Mouse (Mus musculus): ENCODE results near the gene Mgat5. TPM values are rescaled to one million over a fixed set of nuclear protein-coding genes. Genes with fewer than 3 reads are reported as not detected.

Gene Mgat5
- polyA plus RNA-seq, 1 experiment = 13.1 TPM

- Histone ChIP-seq H3K4me3 (ENCODE audit: insufficient read depth, low read depth, low read length) (no peak overlapping the region), H3K36me3 (ENCODE audit: control insufficient read depth, insufficient read depth, low read length) (no peaks in the 10 kb centered on the region), H3K27me3 (replicated peaks; ENCODE audit: control insufficient read depth, insufficient read depth, low read length) (no peaks in the 10 kb centered on the region), H3K4me1 (ENCODE audit: control insufficient read depth, insufficient read depth, low read length) (no peaks in the 10 kb centered on the region), H3K27ac (ENCODE audit: insufficient read depth, low read depth, low read length) (no peak overlapping the region)
- DNase-seq = no peak
- 96% methylated on average over 5 of the region's 5 CpGs for WGBS
- TF ChIP-seq POLR2A (IDR thresholded peaks at IDR 0.05; ENCODE audit: low read depth, low read length) = no peak
- no peak for TF ChIP-seq CTCF (conservative IDR thresholded peaks at IDR 0.05; ENCODE audit: insufficient read depth, insufficient read length, low read depth, low read length)
Measured at GRCm38 (mm10) chr1:127365706-127366105, 160.9 kb downstream of the Mgat5 start.

GRCm38 (mm10) chr1:127366111-127366510 lies 161.3 kb downstream of the Mgat5 start:
- 72% methylated on average over 10 of the region's 10 CpGs for WGBS
- Histone ChIP-seq H3K36me3 (ENCODE audit: control insufficient read depth, insufficient read depth, low read length) (no peaks in the 10 kb centered on the region), H3K4me3 (ENCODE audit: insufficient read depth, low read depth, low read length) (no peak overlapping the region), H3K27ac (ENCODE audit: insufficient read depth, low read depth, low read length) (no peak overlapping the region), H3K27me3 (replicated peaks; ENCODE audit: control insufficient read depth, insufficient read depth, low read length) (no peaks in the 10 kb centered on the region), H3K4me1 (ENCODE audit: control insufficient read depth, insufficient read depth, low read length) (no peaks in the 10 kb centered on the region)
- peak; percentile 15 for DNase-seq
- TF ChIP-seq CTCF (conservative IDR thresholded peaks at IDR 0.05; ENCODE audit: insufficient read depth, insufficient read length, low read depth, low read length) = no peak

GRCm38 (mm10) chr1:127368513-127368912 lies 163.7 kb downstream of the Mgat5 start:
- Histone ChIP-seq H3K27ac (ENCODE audit: insufficient read depth, low read depth, low read length) (no peak overlapping the region), H3K4me1 (ENCODE audit: control insufficient read depth, insufficient read depth, low read length) (no peaks in the 10 kb centered on the region), H3K4me3 (ENCODE audit: insufficient read depth, low read depth, low read length) (no peak overlapping the region), H3K27me3 (replicated peaks; ENCODE audit: control insufficient read depth, insufficient read depth, low read length) (no peaks in the 10 kb centered on the region), H3K36me3 (ENCODE audit: control insufficient read depth, insufficient read depth, low read length) (no peaks in the 10 kb centered on the region)
- TF ChIP-seq POLR2A (IDR thresholded peaks at IDR 0.05; ENCODE audit: low read depth, low read length) = no peak
- TF ChIP-seq CTCF (conservative IDR thresholded peaks at IDR 0.05; ENCODE audit: insufficient read depth, insufficient read length, low read depth, low read length) = no peak
- no peak for DNase-seq
- 85% methylated on average over 8 of the region's 8 CpGs for WGBS

- TF ChIP-seq CTCF (conservative IDR thresholded peaks at IDR 0.05; ENCODE audit: insufficient read depth, insufficient read length, low read depth, low read length) = no peak
- DNase-seq = no peak
- H3K36me3 ChIP-seq (ENCODE audit: control insufficient read depth, insufficient read depth, low read length) = no peaks in the 10 kb centered on the region
- no peak overlapping the region for H3K4me3 ChIP-seq (ENCODE audit: insufficient read depth, low read depth, low read length)
- H3K4me1 ChIP-seq (ENCODE audit: control insufficient read depth, insufficient read depth, low read length) = no peaks in the 10 kb centered on the region
- no peaks in the 10 kb centered on the region for H3K27me3 ChIP-seq (replicated peaks; ENCODE audit: control insufficient read depth, insufficient read depth, low read length)
- no peak overlapping the region for H3K27ac ChIP-seq (ENCODE audit: insufficient read depth, low read depth, low read length)
- WGBS = 97% methylated on average over 5 of the region's 5 CpGs
Measured at GRCm38 (mm10) chr1:127369538-127369937, 164.7 kb downstream of the Mgat5 start.

GRCm38 (mm10) chr1:127372096-127372495 lies 167.3 kb downstream of the Mgat5 start:
- DNase-seq = no peak
- H3K4me1 ChIP-seq (ENCODE audit: control insufficient read depth, insufficient read depth, low read length) = no peaks in the 10 kb centered on the region
- no peak for TF ChIP-seq POLR2A (IDR thresholded peaks at IDR 0.05; ENCODE audit: low read depth, low read length)
- no peak for TF ChIP-seq CTCF (conservative IDR thresholded peaks at IDR 0.05; ENCODE audit: insufficient read depth, insufficient read length, low read depth, low read length)
- WGBS = 85% methylated on average over 4 of the region's 4 CpGs
- H3K36me3 ChIP-seq (ENCODE audit: control insufficient read depth, insufficient read depth, low read length) = no peaks in the 10 kb centered on the region
- H3K4me3 ChIP-seq (ENCODE audit: insufficient read depth, low read depth, low read length) = no peak overlapping the region
- H3K27me3 ChIP-seq (replicated peaks; ENCODE audit: control insufficient read depth, insufficient read depth, low read length) = no peaks in the 10 kb centered on the region
- H3K27ac ChIP-seq (ENCODE audit: insufficient read depth, low read depth, low read length) = no peak overlapping the region

- no peak for DNase-seq
- 66% methylated on average over 5 of the region's 5 CpGs for WGBS
- H3K27ac ChIP-seq (ENCODE audit: insufficient read depth, low read depth, low read length) = no peak overlapping the region
- H3K27me3 ChIP-seq (replicated peaks; ENCODE audit: control insufficient read depth, insufficient read depth, low read length) = no peaks in the 10 kb centered on the region
- no peak for TF ChIP-seq CTCF (conservative IDR thresholded peaks at IDR 0.05; ENCODE audit: insufficient read depth, insufficient read length, low read depth, low read length)
- TF ChIP-seq POLR2A (IDR thresholded peaks at IDR 0.05; ENCODE audit: low read depth, low read length) = no peak
- no peak overlapping the region for H3K4me3 ChIP-seq (ENCODE audit: insufficient read depth, low read depth, low read length)
- no peaks in the 10 kb centered on the region for H3K36me3 ChIP-seq (ENCODE audit: control insufficient read depth, insufficient read depth, low read length)
- no peaks in the 10 kb centered on the region for H3K4me1 ChIP-seq (ENCODE audit: control insufficient read depth, insufficient read depth, low read length)
Measured at GRCm38 (mm10) chr1:127373559-127373958, 168.7 kb downstream of the Mgat5 start.

- no peak for DNase-seq
- WGBS = 20% methylated on average over 3 of the region's 3 CpGs
- TF ChIP-seq POLR2A (IDR thresholded peaks at IDR 0.05; ENCODE audit: low read depth, low read length) (no peak), CTCF (conservative IDR thresholded peaks at IDR 0.05; ENCODE audit: insufficient read depth, insufficient read length, low read depth, low read length) (no peak)
- no peaks in the 10 kb centered on the region for H3K27me3 ChIP-seq (replicated peaks; ENCODE audit: control insufficient read depth, insufficient read depth, low read length)
- no peaks in the 10 kb centered on the region for H3K4me1 ChIP-seq (ENCODE audit: control insufficient read depth, insufficient read depth, low read length)
- no peak overlapping the region for H3K4me3 ChIP-seq (ENCODE audit: insufficient read depth, low read depth, low read length)
- H3K27ac ChIP-seq (ENCODE audit: insufficient read depth, low read depth, low read length) = no peak overlapping the region
- no peaks in the 10 kb centered on the region for H3K36me3 ChIP-seq (ENCODE audit: control insufficient read depth, insufficient read depth, low read length)
Measured at GRCm38 (mm10) chr1:127374157-127374556, 169.3 kb downstream of the Mgat5 start.

- H3K36me3 ChIP-seq (ENCODE audit: control insufficient read depth, insufficient read depth, low read length) = no peaks in the 10 kb centered on the region
- no peak overlapping the region for H3K4me3 ChIP-seq (ENCODE audit: insufficient read depth, low read depth, low read length)
- no peak overlapping the region for H3K27ac ChIP-seq (ENCODE audit: insufficient read depth, low read depth, low read length)
- no peaks in the 10 kb centered on the region for H3K27me3 ChIP-seq (replicated peaks; ENCODE audit: control insufficient read depth, insufficient read depth, low read length)
- no peak for DNase-seq
- no peaks in the 10 kb centered on the region for H3K4me1 ChIP-seq (ENCODE audit: control insufficient read depth, insufficient read depth, low read length)
- 64% methylated on average over 4 of the region's 4 CpGs for WGBS
- no peak for TF ChIP-seq CTCF (conservative IDR thresholded peaks at IDR 0.05; ENCODE audit: insufficient read depth, insufficient read length, low read depth, low read length)
- no peak for TF ChIP-seq POLR2A (IDR thresholded peaks at IDR 0.05; ENCODE audit: low read depth, low read length)
Measured at GRCm38 (mm10) chr1:127380140-127380539, 175.3 kb downstream of the Mgat5 start.
